Mouse (Mus musculus): ENCODE data around the gene Adamtsl1. TPM values are rescaled to one million over a fixed set of nuclear protein-coding genes. Genes with fewer than 3 reads are reported as not detected.
A peak's percentile ranks its signal among the peaks of the same experiment; 100 is the strongest.

The Adamtsl1 gene
- total RNA-seq, 2 experiments from 2014 or later, result 9.6 to 13.2 TPM

DNA sequence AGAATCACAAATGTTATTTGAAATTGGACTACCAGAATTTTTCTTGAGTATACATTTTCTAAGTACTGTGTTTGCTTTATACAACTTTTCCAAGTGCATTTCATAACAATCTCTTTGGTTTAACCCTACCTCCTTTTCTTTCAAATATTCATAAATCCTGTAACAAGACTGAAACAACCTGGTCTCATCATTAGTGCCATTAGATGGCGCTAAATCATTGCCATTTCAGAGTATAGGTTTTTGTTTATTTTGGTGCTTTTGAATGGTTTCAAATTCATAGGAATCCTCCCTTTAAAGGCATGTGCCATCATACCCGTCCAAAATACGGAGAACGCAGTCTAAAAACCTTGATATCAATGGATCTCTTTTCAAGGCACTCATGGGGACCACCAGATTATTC is 270.5 kb downstream of the Adamtsl1 start:
- no peak for DNase-seq (ENCODE audit: low spot score in 2 of 2)

DNA sequence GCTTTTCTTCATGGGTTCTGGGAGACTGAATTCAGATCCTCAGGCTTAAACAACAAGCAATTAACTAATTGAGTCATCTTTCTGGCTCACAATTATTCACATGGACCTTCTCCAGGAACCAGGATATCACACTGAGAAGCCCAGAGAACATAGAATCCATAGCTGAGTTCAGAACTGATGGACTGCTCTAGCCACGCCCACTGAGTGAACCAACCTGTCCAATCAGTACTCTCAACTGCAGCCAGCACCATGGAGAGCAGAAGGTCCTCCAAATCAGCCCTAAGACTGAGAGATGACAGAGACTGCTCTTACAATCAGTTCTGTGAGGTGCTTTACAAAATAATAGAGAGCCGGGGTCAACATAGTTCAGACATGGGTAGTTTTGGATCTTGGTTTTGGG is 276.3 kb downstream of the Adamtsl1 start:
- no peak for DNase-seq (ENCODE audit: low spot score in 2 of 2)

DNA sequence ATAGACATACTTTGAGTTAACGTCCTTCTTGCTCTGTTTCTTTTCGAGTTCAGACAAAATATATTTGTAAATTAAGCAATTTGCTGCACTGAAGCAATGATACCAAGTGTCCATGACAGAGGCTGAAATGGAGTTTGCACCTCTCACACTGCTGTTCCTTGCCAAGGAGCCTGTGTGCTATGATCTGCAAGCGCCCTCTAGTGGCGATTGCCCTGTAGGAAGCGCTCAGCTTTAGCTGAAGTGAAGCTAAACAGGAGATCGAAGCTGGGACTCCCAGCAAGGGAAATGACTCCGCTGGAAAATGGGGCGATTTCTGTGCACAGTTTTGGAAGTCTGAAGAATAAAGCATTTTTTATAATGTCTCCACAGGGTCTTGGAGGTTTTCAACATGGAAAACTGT is 287.8 kb downstream of the Adamtsl1 start:
- DNase-seq (ENCODE audit: low spot score in 2 of 2), result peak; percentile 67 to 71

DNA sequence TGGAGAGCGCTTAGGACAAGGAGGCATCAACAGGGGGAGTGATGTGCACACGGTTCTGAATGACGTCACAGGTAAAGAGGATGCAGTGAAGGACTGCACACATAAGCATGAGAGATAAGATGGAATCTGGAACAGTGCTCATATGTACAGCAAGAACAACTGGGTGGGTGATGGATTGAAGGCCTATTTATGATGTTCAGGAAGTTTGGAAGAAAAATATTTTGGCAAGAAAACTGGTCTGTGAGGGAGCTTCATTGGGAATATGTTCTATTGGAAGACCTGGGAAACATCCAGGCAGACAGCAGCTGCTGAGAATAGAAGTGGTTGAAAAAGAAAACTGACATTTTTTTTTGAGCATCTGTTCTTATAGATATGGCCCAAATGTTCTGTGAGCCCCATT is 300.4 kb downstream of the Adamtsl1 start:
- no peak for DNase-seq (ENCODE audit: low spot score in 2 of 2)

DNA sequence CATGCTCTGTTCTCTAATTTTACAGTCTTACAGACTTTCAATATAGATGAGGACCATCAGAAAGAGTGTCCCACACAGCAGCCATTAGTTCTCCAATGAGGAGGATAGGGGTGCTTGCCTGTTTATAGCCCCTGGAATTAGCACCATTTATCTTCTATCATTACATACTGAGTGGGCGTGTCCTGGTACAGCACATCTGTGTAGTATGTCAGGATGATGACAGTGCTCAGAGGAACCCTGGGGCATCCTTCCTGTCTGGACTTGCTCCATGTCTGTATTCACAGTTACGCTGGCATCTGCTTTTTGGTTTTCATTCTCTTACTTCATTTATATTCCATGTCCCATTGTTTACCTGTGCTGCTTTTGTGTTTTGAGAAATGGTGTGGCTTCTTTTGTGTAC is 304.5 kb downstream of the Adamtsl1 start:
- no peak for DNase-seq (ENCODE audit: low spot score in 2 of 2)

DNA sequence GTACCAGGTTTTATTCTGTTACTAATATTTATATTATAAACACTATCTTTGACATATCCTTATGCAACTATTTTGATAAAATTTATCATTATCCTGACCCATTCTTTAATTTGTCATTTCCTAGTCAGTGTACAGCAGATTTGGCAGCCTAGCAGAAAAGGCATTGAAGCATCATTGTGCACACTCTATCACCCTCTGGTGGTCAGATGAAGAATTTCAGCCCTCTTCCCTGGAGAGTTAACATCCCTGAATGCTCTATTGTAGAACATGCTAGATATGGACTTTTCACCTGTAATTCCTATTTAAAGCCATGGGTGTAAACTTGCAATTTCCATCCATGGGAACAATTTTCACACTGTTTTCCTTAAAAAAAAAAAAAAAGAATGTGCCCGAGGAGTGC is 305.2 kb downstream of the Adamtsl1 start:
- DNase-seq (ENCODE audit: low spot score in 2 of 2), result peak; percentile 22 to 77

DNA sequence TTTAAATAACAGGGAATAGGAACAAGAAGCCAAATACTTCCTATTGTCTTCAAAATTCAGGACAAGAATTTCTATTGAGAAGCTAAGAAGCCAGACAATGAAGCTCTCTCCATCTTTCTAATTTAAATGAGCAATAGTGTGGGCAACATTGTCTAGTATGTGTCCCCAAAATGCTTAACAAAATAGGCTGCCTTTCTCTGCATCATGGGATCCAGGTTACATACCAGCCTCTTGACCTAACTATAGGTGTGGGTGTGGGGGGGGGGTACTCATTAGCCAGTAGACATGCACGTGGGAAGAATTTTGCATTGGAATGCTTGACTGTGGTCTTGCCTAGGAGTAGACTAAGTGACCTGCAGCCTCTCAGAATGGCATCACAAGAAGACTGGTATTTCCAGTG is 305.9 kb downstream of the Adamtsl1 start:
- no peak for DNase-seq (ENCODE audit: low spot score in 2 of 2)

DNA sequence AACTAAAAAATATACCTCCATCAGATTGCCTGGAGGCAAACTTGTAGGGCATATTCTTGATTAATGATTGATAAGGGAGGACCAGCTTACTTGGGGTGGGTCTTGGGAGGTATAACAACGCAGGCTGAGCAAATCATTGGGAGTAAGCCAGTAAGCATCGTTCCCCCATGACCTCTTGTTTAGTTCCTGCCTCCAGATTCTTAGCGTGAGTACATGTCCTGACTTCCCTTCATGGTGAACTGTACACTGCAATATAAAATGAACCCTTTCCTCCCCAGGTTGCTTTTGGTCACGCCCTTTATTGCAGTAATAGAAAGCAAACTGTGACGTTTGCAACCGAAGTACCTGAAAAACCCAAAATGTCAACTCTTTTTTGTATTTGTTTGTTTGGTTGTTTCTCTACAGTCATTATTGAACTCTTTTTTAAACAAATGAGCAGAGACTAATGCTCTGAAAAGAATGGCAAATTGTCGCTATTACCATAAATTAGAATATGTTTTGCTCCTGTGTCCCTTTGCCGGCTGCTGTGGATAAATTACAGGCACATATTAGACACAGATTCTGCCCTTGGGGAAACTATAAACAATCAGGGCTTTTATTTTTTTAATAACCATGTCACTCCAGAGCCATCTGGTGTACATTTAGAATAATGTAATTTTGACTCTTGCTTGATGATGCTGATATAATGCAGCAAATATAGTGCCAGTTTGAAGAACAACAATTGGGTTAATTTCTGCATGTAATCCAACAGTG is 310.2 kb downstream of the Adamtsl1 start:
- no peak for DNase-seq (ENCODE audit: low spot score in 2 of 2)

DNA sequence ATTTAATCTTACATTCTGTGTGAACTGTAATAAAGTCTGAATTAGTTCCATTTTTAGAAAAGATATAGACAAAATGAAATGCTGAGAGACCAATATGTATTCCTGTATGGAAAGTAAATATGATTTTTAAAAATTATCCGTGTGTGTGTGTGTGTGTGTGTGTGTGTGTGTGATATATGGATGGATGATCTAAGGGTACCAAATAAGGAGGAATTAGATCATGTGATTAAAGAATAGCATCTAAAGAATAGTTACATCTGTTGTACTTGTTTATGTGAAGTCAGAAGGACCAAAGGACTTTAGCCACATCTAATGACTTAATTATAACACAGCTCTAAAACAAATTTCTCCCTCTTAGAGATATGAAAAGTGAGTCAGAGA is 310.7 kb downstream of the Adamtsl1 start:
- no peak for DNase-seq (ENCODE audit: low spot score in 2 of 2)

DNA sequence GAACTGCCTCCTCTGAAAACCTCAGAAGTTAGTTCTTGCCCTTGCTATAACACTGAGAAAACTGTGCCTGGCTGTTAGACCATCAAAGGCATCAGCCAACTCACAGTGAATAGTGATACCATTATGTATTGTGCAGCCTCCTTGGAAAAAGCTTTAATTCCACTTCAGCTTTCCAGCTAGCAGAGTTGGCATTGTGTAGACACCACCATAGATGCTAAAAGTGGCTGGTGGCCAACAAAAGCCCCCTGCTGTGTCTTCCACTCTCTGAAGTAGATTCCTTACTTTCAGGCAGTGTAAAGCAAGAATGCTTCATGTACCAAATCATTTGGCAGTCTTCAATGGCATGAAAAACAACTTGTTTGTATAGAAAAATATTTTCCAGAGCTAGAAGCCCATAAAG is 323.1 kb downstream of the Adamtsl1 start:
- DNase-seq (ENCODE audit: low spot score in 2 of 2), result no peak

DNA sequence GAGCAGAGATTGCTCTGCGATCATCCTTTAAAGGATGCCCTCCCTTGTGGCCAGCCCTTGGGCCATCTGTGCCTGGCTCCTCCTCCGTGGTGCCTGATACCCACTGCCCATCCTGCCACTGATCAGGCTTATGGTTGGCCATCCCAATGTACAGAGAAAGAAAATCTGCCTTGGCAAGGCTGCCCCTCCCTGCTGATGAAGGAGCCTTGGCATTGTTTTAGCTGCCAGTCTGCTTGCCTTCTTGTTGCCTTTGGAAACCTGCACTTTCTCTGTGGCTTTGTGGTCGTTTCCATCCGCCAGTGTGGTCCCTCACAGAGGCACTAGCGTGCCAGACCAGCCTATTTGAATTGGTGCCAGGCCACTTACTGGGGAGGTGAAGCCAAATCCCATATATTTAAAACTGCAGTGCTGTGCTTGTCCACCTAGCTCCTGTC is 323.6 kb downstream of the Adamtsl1 start:
- no peak for DNase-seq (ENCODE audit: low spot score in 2 of 2)

DNA sequence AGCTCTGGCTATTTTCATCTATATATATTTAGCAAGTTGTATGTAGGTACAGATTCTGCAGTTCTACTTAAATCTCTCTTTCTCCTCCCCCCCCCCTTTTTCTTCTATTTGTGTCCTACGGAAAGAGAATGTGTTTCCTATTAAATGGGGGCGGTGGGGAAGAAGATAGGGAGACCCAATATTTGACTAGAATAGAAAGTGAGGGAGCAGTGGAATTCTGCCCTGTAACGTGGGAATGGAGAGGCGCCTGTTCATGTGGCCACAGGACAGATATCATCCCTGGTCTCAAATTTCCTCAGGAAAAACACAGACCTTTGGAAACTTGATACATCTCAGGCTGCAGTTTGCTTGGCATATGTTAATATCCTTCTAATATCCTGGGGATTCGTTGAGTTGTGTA is 324.1 kb downstream of the Adamtsl1 start:
- no peak for DNase-seq (ENCODE audit: low spot score in 2 of 2)

DNA sequence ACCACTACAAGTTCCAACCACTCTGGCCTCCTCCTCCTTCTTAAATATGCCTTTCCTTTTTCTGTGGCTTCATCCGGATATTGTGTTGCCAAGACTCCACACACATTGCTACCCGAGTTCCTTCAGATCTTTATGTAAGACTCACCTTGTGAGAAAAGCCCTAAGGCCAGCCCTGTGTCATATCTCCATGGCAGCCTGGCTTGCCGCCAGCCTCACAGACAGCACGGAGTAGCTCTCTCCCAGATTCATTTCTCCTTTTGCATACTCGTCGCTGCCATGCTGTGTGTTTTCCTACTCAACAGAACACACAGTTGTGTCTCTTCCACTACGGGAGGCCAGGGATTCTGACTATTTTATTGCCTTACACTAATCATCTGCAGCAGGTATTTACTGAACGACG is 328.1 kb downstream of the Adamtsl1 start:
- DNase-seq (ENCODE audit: low spot score in 2 of 2), result peak; percentile 19

DNA sequence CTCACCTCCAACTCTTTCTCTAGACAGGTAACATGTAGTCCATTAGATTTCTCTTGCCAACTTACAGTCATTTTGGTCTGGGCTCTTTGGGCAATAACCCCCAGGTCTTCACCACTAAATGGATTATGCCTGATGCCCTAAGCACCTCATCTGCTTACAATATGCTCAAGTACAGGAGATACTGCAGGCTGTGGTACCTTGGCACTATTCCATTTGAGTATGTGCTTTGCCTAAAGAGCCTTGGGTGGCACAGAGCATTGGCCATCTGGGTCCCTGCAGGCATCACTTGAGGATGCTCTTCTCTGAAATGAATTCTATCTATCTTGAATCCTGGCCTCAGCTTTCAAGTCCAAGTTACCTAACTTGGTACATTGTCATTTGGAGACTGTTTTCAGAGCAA is 330.4 kb downstream of the Adamtsl1 start:
- DNase-seq (ENCODE audit: low spot score in 2 of 2), result no peak

DNA sequence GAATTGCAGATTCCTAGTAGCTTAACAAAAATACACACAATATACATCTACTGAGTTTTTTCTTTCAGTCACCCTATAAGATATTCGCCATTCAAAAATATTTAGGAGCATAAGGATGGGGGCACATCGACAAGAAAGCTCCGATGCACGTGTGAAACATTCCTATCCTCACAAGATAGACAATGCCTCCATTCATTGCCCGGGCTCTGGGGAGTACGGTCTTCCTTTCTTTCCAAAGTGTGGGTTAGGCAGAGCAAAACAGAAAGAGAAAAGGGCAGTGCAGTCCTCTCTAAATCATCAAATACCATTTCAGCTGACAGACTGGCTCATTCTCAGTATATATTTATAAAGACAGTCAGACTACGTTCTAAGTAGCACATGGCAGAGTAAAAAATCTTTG is 332.0 kb downstream of the Adamtsl1 start:
- DNase-seq (ENCODE audit: low spot score in 2 of 2), result no peak

DNA sequence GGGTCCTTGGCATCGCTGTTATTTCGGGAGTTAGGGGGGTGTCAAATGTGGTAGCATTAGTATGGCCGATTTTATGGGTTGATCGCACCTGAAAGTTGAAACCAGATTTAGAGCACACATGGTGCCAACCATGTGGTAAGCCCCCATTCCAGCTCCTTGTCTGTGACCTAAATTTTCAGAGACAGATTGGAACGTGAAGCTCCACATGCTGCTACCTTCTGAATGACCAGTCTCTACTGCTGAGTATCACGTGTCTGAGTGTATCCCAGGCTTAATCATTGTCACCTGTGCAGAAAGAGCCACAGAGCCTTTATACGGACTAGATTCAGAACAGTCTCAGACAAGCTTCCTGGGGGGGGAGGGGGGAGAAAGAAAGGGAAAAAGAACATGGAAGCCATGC is 339.4 kb downstream of the Adamtsl1 start:
- DNase-seq (ENCODE audit: low spot score in 2 of 2), result no peak

DNA sequence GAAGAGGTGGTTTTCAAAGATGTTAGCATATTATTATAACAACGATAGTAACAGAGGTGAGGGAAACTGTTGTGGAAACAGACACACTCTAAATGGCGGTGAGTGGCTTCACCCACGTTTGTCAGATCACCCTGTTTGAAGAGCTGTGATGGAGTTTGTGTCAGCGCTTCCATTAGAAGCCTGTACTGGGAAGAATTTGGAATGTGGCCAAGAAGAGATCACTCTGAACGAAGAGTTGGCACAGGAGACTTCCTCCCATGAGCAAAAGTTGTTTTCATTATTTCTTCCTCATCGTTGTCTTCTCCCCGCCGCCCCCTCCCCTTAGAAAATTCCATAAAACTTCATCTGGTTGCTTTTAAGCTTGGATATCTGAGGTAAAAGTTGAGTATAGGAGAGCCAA is 340.5 kb downstream of the Adamtsl1 start:
- DNase-seq (ENCODE audit: low spot score in 2 of 2), result peak in 1 of 2 experiments; percentile 3

DNA sequence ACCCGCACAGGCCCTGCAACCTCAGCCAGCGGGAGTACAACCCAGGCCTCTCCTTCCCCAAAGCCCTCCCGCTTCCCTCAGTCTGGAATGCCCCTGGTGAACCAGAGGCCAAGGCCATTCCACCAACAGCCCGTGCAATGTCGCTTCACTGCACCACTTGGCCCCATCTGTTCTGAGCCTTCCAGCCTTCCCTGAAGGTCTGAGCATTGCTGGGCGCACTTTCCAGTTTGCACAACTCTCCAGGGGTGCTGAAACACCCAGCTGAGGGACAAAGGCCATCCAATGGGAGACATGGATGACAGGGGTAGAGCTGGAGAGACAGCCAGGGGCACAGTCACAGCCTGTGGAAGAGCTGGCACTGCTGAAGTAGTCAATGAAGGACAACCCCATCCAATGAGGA is 365.4 kb downstream of the Adamtsl1 start:
- no peak for DNase-seq (ENCODE audit: low spot score in 2 of 2)

DNA sequence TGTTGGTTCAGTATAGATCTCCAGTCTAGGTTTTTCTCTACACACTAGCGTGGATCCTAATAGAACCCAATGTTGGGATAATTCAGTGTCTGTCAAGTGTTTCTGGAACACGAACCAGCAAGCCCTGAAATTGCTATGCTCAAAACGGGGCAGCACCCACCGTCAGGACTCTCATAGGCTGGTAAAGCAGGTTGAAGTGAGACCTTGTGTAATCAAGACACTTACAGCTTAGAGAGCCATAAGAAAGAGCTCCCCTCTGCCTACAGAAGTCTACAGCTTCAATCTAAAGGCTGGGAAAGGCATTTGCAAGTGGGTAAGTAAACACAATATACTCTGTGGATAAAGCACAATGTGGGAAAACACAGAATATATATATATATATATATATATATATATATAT is 367.3 kb downstream of the Adamtsl1 start:
- no peak for DNase-seq (ENCODE audit: low spot score in 2 of 2)

DNA sequence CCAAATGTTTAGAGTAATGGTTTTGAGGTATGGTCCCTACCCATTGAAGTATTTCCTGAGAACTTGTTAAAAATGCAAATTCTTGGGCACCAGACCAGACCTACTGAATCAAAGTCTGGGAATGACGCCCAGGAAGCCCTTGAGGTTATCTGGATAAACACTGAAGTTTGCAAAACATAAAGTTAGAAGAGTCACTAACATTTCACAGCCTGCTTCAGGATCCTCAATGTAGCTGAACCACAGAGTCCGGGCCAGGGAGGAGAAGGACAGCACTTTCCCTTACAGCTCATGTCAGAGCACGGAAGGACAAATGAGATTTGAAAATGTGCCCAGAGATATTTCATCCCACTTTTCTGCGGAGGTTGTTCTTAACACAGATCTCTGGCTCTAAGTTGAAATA is 370.1 kb downstream of the Adamtsl1 start:
- DNase-seq (ENCODE audit: low spot score in 2 of 2), result no peak

DNA sequence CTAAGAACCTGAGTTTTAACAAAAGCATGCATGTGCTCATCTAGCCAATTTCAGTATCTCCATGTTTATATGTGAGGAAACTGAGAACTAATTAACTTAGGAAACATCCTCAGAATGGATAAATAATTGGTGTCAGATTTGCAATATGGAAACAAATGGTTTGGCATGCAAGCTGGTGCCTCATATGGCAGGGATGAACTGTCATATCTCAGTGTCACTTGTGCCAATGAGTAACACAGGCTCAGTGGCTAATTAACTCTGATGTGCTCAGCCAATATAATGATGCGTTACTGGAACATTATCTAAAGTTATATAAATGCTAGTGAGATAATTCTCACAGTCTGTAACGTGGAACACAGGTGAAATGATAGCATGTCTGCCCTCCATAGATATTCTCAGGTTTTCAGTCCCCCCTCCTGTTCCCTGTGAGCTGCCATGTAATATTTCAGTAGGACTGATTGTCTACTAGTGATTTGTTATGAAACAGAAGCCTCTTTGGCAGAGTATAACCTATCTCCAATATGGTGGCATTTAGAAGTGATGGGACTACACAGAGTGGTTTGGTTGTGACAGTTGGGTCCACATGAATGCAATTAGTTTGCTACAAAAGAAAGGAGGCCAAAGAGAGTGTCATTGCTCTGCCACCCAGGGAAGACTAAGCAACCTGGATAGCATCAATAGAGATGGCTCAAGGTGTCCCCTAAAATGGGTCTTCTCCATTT is 376.1 kb downstream of the Adamtsl1 start:
- DNase-seq (ENCODE audit: low spot score in 2 of 2), result peak; percentile 8 to 72

DNA sequence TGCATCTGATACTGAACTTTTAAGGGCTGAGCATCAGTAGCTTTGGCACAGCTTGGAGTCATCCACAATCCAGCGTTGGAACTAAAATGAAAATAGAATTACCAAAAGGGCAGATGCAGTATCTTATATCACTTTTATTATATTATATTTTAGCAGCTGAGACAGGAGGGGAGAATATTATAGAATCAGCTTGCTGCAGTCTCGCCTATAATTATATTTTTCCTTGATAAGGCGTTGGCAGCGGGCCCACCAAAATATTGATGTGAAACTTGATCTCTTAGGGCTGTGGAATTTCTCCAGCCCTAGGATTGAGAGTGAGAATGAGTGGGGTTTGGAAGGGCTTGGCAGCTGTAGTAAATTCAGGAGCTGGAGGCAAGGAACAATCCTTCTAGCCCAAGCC is 387.3 kb downstream of the Adamtsl1 start:
- no peak for DNase-seq (ENCODE audit: low spot score in 2 of 2)

DNA sequence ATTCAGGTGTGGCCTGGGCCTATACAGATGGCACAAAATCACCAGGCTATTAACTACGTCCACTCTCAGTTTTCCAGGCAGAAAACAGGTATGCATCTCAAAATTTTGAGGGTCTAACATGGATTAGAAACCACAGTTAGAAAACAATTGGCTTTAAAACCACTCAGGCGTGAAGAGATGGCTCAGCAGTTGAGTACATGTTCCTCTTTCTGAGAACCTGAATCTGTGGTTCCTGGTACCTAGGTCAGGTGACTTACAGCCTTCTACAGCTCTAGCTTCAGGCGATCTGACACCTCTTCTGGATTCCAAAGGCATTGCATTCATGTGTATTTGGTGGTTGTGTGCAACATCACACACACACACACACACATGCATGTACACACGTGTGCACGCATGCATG is 390.2 kb downstream of the Adamtsl1 start:
- DNase-seq (ENCODE audit: low spot score in 2 of 2), result no peak

Measured in layer of hippocampus, postnatal 14 days (tissue).